Mouse (Mus musculus) heart, embryonic 14.5 days (tissue): ENCODE measurements around the gene Inpp5f. TPM values are rescaled to one million over a fixed set of nuclear protein-coding genes. Genes with fewer than 3 reads are reported as not detected.

Experiments used
- ATAC-seq: fragments of 200-750 bp; cut with Nextera tagmentation; 2 replicates; pipeline ENCODE4 v1.8.0; 2017; ENCODE audit warnings: low read depth, moderate TSS enrichment; ENCODE audit not compliant: insufficient number of reproducible peaks, insufficient read depth, low FRiP score
- H3K27ac ChIP-seq, 2 experiments: fragments of 200-500 bp in 1 of 2; fragments of 300-500 bp in 1 of 2; sonication (generic) in 1 of 2; replicated peaks in 1 of 2; 2 replicates each; pipeline ENCODE4 v1.5.1; 2012 to 2014; ENCODE audit warnings: low read depth in 2 of 2, low read length in 2 of 2, control low read depth in 1 of 2, mild to moderate bottlenecking in 1 of 2, mixed read lengths in 1 of 2; ENCODE audit not compliant: control insufficient read depth in 1 of 2, insufficient read depth in 1 of 2
- H3K27me3 ChIP-seq: fragments of 300-500 bp; sonication (generic); 2 replicates; pipeline ENCODE4 v1.6.1; 2014; ENCODE audit warnings: mild to moderate bottlenecking, low read length, control low read depth; ENCODE audit not compliant: control insufficient read depth, insufficient read depth
- H3K36me3 ChIP-seq: fragments of 300-500 bp; sonication (generic); 2 replicates; pipeline ENCODE4 v1.6.1; 2014; ENCODE audit warnings: mild to moderate bottlenecking, control low read depth, low read length, mixed read lengths; ENCODE audit not compliant: control insufficient read depth, insufficient read depth
- H3K4me1 ChIP-seq, 2 experiments: fragments of 200-500 bp in 1 of 2; fragments of 300-500 bp in 1 of 2; sonication (generic) in 1 of 2; 2 replicates each; pipeline ENCODE4 v1.6.1; 2012 to 2014; ENCODE audit warnings: low read length in 2 of 2, control low read depth in 1 of 2, mixed read lengths in 1 of 2; ENCODE audit not compliant: control insufficient read depth in 2 of 2, insufficient read depth in 2 of 2
- H3K4me2 ChIP-seq: fragments of 300-500 bp; sonication (generic); 2 replicates; pipeline ENCODE4 v1.6.1; 2014; ENCODE audit warnings: mild to moderate bottlenecking, low read length
- H3K4me3 ChIP-seq, 2 experiments: fragments of 200-500 bp in 1 of 2; fragments of 300-500 bp in 1 of 2; sonication (generic) in 1 of 2; 2 replicates each; pipeline ENCODE4 v1.5.1; 2012 to 2014; ENCODE audit warnings: low read length in 2 of 2, mild to moderate bottlenecking in 2 of 2, control low read depth in 1 of 2, low read depth in 1 of 2, moderate library complexity in 1 of 2; ENCODE audit not compliant: control insufficient read depth in 1 of 2, insufficient read depth in 1 of 2
- H3K9ac ChIP-seq: fragments of 300-500 bp; sonication (generic); 2 replicates; pipeline ENCODE4 v1.6.1; 2014; ENCODE audit warnings: mild to moderate bottlenecking, low read length
- H3K9me3 ChIP-seq: fragments of 300-500 bp; sonication (generic); 2 replicates; pipeline ENCODE4 v1.6.1; 2016; ENCODE audit warnings: low read length, control low read depth; ENCODE audit not compliant: control insufficient read depth
- WGBS: fragments of 180-500 bp; shearing (Covaris S2); extraction: QIAGEN DNeasy Blood & Tissue Kit; methylation state at CpG from one replicate; pipeline ENCODE4 v1.1.7; 2014; 5-methylcytosine and 5-hydroxymethylcytosine counted together
- polyA plus RNA-seq: library from polyadenylated mRNA; unstranded; fragments of >200 nt; fragmentation: Nextera tagmentation; extraction: Ambion mirVana; gene quantifications from 2 replicates; pipeline ENCODE4 v1.2.1, GENCODE M21; 2014

Inpp5f gene
- polyA plus RNA-seq, 1 experiment from 2014 or later: 15.6 TPM

- Histone ChIP-seq H3K4me1 (peaks cover 5 to 15% of the 10 kb centered on the region in 2 experiments), H3K36me3 (no peaks in the 10 kb centered on the region), H3K9ac (no peak overlapping the region), H3K4me2 (no peak overlapping the region), H3K27ac (peak overlapping the region; percentile 14 to 70), H3K9me3 (no peaks in the 10 kb centered on the region), H3K27me3 (no peaks in the 10 kb centered on the region), H3K4me3 (no peak overlapping the region)
- 63% methylated on average over 15 of the region's 15 CpGs for WGBS
- ATAC-seq: peak; percentile 70
These were observed 29.2 kb upstream of the Inpp5f start for GRCm38 (mm10) chr7:128581864-128582484.

- Histone ChIP-seq H3K4me1 (peaks cover 5 to 15% of the 10 kb centered on the region in 2 experiments), H3K9ac (no peak overlapping the region), H3K36me3 (no peaks in the 10 kb centered on the region), H3K9me3 (no peaks in the 10 kb centered on the region), H3K27ac (no peak overlapping the region), H3K4me3 (no peak overlapping the region), H3K4me2 (no peak overlapping the region), H3K27me3 (no peaks in the 10 kb centered on the region)
- 59% methylated on average over 6 of the region's 6 CpGs for WGBS
- ATAC-seq: no peak
These were observed 27.7 kb upstream of the Inpp5f start for GRCm38 (mm10) chr7:128583213-128583948.

- ATAC-seq: no peak
- peaks cover 8 to 16% of the 10 kb centered on the region in 2 experiments for H3K4me1 ChIP-seq
These were observed 23.7 kb upstream of the Inpp5f start for GRCm38 (mm10) chr7:128587334-128587933.

GRCm38 (mm10) chr7:128591345-128592084 is 19.6 kb upstream of the Inpp5f start:
- ATAC-seq: no peak
- Histone ChIP-seq H3K9me3 (0 out of 2 replicates have a peak, but pooled peaks cover under 1% of the 10 kb centered on the region), H3K4me3 (no peak overlapping the region), H3K36me3 (no peaks in the 10 kb centered on the region), H3K4me1 (peaks cover 6 to 11% of the 10 kb centered on the region in 2 experiments), H3K27ac (no peak overlapping the region), H3K27me3 (no peaks in the 10 kb centered on the region), H3K9ac (no peak overlapping the region), H3K4me2 (peak overlapping the region; percentile 61; the same call in 1 of the 2 replicates)
- 29% methylated on average over 8 of the region's 9 CpGs for WGBS

More at GRCm38 (mm10) chr7:128587334-128587933, 23.7 kb upstream of the Inpp5f start:
- 50% methylated on average over 4 of the region's 4 CpGs for WGBS
- H3K4me2 ChIP-seq: no peak overlapping the region
- no peaks in the 10 kb centered on the region for H3K9me3 ChIP-seq
- H3K27me3 ChIP-seq: no peaks in the 10 kb centered on the region
- H3K36me3 ChIP-seq: no peaks in the 10 kb centered on the region
- no peak overlapping the region for H3K4me3 ChIP-seq
- H3K27ac ChIP-seq: no peak overlapping the region
- no peak overlapping the region for H3K9ac ChIP-seq

- Histone ChIP-seq H3K27me3 (no peaks in the 10 kb centered on the region), H3K9ac (peak overlapping the region; percentile 51), H3K27ac (no peak overlapping the region; a peak in 1 of 4 replicates), H3K4me2 (peak overlapping the region; percentile 61), H3K9me3 (peaks cover 5% of the 10 kb centered on the region; the same call in 1 of the 2 replicates), H3K4me1 (peaks cover 6 to 11% of the 10 kb centered on the region in 2 experiments), H3K4me3 (peak overlapping the region; percentile 30 to 31), H3K36me3 (no peaks in the 10 kb centered on the region)
- no peak for ATAC-seq
- WGBS: 16% methylated on average over 21 of the region's 21 CpGs
These were observed 18.8 kb upstream of the Inpp5f start for GRCm38 (mm10) chr7:128592118-128592935.

- peaks cover 5% of the 10 kb centered on the region; the same call in 1 of the 2 replicates for H3K9me3 ChIP-seq
- H3K27ac ChIP-seq: no peak overlapping the region
- H3K4me2 ChIP-seq: peak overlapping the region; percentile 61
- WGBS: 25% methylated on average over 6 of the region's 6 CpGs
- no peak overlapping the region for H3K4me3 ChIP-seq
- ATAC-seq: no peak
- no peaks in the 10 kb centered on the region for H3K36me3 ChIP-seq
- H3K9ac ChIP-seq: no peak overlapping the region
- peaks cover 6 to 11% of the 10 kb centered on the region in 2 experiments for H3K4me1 ChIP-seq
- no peaks in the 10 kb centered on the region for H3K27me3 ChIP-seq
These were observed 18.2 kb upstream of the Inpp5f start for GRCm38 (mm10) chr7:128592936-128593241.
